Mouse (Mus musculus) E14TG2a.4 (cell line): Measurements from ENCODE around the gene Macrod2.

ENCODE experiments used
- CTCF ChIP-seq: conservative IDR thresholded peaks from 2 replicates; pipeline ENCODE4 v1.5.1; 2014; ENCODE audit warnings: low read length
- POU5F1 ChIP-seq: IDR thresholded peaks from 2 replicates; pipeline ENCODE4 v1.6.1; 2014; ENCODE audit warnings: low read length, borderline replicate concordance

GRCm38 (mm10) chr2:140666846-140667245, 271.7 kb downstream of the Macrod2 start:
- TF ChIP-seq CTCF (no peak), POU5F1 (no peak)
